Mouse (Mus musculus) myocyte (in vitro differentiated cells): ENCODE results near the gene Stox1.

Experiments used
- CEBPB ChIP-seq: IDR thresholded peaks from 2 replicates; pipeline ENCODE4 v1.6.1; 2011; ENCODE audit warnings: mild to moderate bottlenecking, moderate library complexity; ENCODE audit not compliant: poor library complexity, insufficient read depth, severe bottlenecking
- E2F4 ChIP-seq: IDR thresholded peaks from one replicate; pipeline ENCODE4 v1.6.1; 2011; ENCODE audit warnings: mild to moderate bottlenecking, control low read depth, moderate library complexity; ENCODE audit not compliant: insufficient read depth
- MAX ChIP-seq: IDR thresholded peaks from one replicate; pipeline ENCODE4 v1.6.1; 2011; ENCODE audit warnings: low read depth, mild to moderate bottlenecking, control low read depth
- MYOD1 ChIP-seq, 3 experiments: IDR thresholded peaks; one replicate each; pipeline ENCODE4 v1.6.1; 2011; ENCODE audit warnings: control low read depth in 2 of 3, low read depth in 2 of 3, mild to moderate bottlenecking in 2 of 3, moderate library complexity in 1 of 3; ENCODE audit not compliant: insufficient read length in 2 of 3, control insufficient read depth in 1 of 3
- POLR2A ChIP-seq: IDR thresholded peaks from one replicate; pipeline ENCODE4 v1.6.1; 2011; ENCODE audit warnings: low read depth, mild to moderate bottlenecking, control low read depth, moderate library complexity; ENCODE audit not compliant: insufficient read length
- SRF ChIP-seq: IDR thresholded peaks from one replicate; pipeline ENCODE4 v1.6.1; 2011; ENCODE audit warnings: low read depth; ENCODE audit not compliant: control insufficient read depth, insufficient read length
- TCF12 ChIP-seq: IDR thresholded peaks from one replicate; pipeline ENCODE4 v1.6.1; 2011; ENCODE audit warnings: mild to moderate bottlenecking, control low read depth; ENCODE audit not compliant: poor library complexity, insufficient read depth, severe bottlenecking
- USF1 ChIP-seq: IDR thresholded peaks from one replicate; pipeline ENCODE4 v1.6.1; 2011; ENCODE audit warnings: low read depth, mild to moderate bottlenecking, control low read depth, moderate library complexity

DNA sequence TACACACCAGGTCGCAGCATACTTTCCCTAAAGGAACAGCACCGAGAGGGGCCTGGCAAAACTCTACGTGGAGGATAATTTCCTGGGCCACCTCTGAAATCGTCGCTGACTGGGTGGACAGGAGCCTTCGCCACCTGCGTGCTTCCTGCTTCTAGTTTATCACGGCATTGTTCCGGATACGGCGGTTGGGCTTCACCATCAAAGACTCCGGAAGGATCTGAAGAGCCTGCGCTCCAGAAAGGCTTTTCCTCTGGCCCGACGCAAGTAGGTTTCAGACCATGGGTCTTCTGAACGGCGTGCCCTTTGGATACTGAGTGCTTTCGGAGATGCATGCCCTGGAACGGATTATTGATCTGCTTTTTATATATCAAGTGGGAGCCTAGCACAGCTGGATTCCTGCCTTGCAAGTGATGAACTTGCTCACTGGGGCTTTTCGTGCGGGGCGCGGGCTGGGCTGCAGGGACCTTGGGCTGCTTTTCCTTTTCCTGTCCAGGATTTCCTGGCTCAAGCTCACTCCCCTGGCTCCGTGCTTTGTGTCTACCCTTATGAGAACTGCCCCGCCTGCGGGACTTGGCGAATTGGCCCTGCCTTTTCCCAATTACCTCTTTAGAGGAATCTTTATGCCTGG lies 60.9 kb downstream of the Stox1 start:
- TF ChIP-seq CEBPB (no peak), POLR2A (no peak), MYOD1 (IDR thresholded peaks at IDR 0.05; ENCODE audit: control insufficient read depth in 1 of 3, insufficient read length in 2 of 3, low read depth in 2 of 3) (no peak), MAX (no peak), USF1 (no peak), SRF (no peak), E2F4 (no peak), TCF12 (no peak)
